13 mouse cellular contexts compared by ENCODE assay signal in the genomic region with DNA sequence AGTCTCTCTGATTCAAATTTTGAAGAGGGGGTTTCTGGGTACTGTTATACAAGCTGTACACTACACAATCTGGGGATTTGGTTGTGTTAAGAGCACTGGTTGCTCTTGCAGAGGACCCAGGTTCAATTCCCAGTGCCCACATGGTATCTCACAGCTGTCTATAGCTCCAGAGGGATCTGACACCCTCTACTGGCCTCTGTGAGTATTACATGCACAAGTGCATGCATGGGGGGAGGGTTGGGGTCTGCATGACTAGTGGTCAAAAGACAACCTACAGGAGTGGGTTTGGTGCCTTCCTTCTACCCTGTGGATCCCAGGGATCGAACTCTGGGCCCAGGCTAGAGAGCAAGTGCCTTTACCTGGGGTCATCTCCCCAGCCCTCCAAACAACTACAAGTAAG. TPM values are rescaled to one million over a fixed set of nuclear protein-coding genes. Genes with fewer than 3 reads are reported as not detected.
DNase-seq lines count a peak whose midpoint lies in the region; ATAC-seq and TF ChIP-seq lines count a peak whose summit lies in the region.
"Had no signal": no experiment of that assay in that cellular context is flagged by ENCODE, and none has a peak within 500 bp of the region (broad histone marks: within the 10 kb centered on the region; RNA-seq: fewer than 3 reads in every experiment).

No protein-coding gene starts in this region.

- no peak overlapping the region for H3K27ac ChIP-seq in intestine, postnatal 0 days (ENCODE audit: low read depth, low read length)
- H3K27ac ChIP-seq in intestine, embryonic 15.5 days = no peak overlapping the region
- H3K27ac ChIP-seq in testis, adult 2 months (ENCODE audit: control insufficient read depth, insufficient read depth, low read depth, low read length) = no peak overlapping the region
- H3K27ac ChIP-seq: embryonic facial prominence, embryonic 15.5 days; heart, embryonic 13.5 days; limb, embryonic 15.5 days had no signal

- 86% methylated on average over 1 of the region's 1 CpGs for WGBS in intestine, postnatal 0 days
- WGBS in intestine, embryonic 15.5 days = 83% methylated on average over 1 of the region's 1 CpGs

- H3K36me3 ChIP-seq in intestine, postnatal 0 days (ENCODE audit: control insufficient read depth, insufficient read depth) = no peaks in the 10 kb centered on the region; the same call in 1 of the 2 replicates
- no peaks in the 10 kb centered on the region for H3K36me3 ChIP-seq in intestine, embryonic 15.5 days
- no peaks in the 10 kb centered on the region for H3K36me3 ChIP-seq in testis, adult 2 months (ENCODE audit: control insufficient read depth, insufficient read depth, low read length)
- H3K36me3 ChIP-seq: embryonic facial prominence, embryonic 15.5 days; heart, embryonic 13.5 days; limb, embryonic 15.5 days; midbrain, embryonic 13.5 days had no signal

- H3K9ac ChIP-seq in intestine, postnatal 0 days (ENCODE audit: low read depth, low read length) = no peak overlapping the region
- H3K9ac ChIP-seq in intestine, embryonic 15.5 days = no peak overlapping the region
- H3K9ac ChIP-seq: embryonic facial prominence, embryonic 15.5 days; heart, embryonic 13.5 days; limb, embryonic 15.5 days; midbrain, embryonic 13.5 days had no signal

- no peak for TF ChIP-seq POLR2A in testis, adult 2 months (IDR thresholded peaks at IDR 0.05; ENCODE audit: control insufficient read depth, low read depth, low read length)

- no peak for DNase-seq in testis, postnatal 10 days (ENCODE audit: low spot score)
- DNase-seq in ZHBTc4 (ENCODE audit: low read depth, low spot score) = peak; percentile 87
- DNase-seq in thymus, postnatal 4 days = peak; percentile 46
- no peak for DNase-seq in adrenal gland, adult 8-10 months
- DNase-seq: cerebellum, postnatal 10 days had no signal

- ATAC-seq in intestine, postnatal 0 days = no peak
- no peak for ATAC-seq in intestine, embryonic 15.5 days
- ATAC-seq: inflammation-experienced regulatory T-cells, adult 6 months; midbrain, embryonic 13.5 days had no signal

- peaks cover 4% of the 10 kb centered on the region; the same call in 1 of the 2 replicates for H3K4me1 ChIP-seq in intestine, postnatal 0 days (replicated peaks; ENCODE audit: control insufficient read depth, insufficient read depth, low read length)
- peaks cover 26% of the 10 kb centered on the region for H3K4me1 ChIP-seq in intestine, embryonic 15.5 days (replicated peaks)
- H3K4me1 ChIP-seq in testis, adult 2 months (ENCODE audit: control insufficient read depth, insufficient read depth, low read length) = peaks cover 18% of the 10 kb centered on the region

- H3K9me3 ChIP-seq in intestine, postnatal 0 days (ENCODE audit: control insufficient read depth) = no peaks in the 10 kb centered on the region
- H3K9me3 ChIP-seq in intestine, embryonic 15.5 days = no peaks in the 10 kb centered on the region
- H3K9me3 ChIP-seq: embryonic facial prominence, embryonic 15.5 days; heart, embryonic 13.5 days; limb, embryonic 15.5 days; midbrain, embryonic 13.5 days had no signal

- H3K4me2 ChIP-seq in intestine, postnatal 0 days (replicated peaks; ENCODE audit: low read depth) = no peak overlapping the region
- no peak overlapping the region for H3K4me2 ChIP-seq in intestine, embryonic 15.5 days (replicated peaks)
- H3K4me2 ChIP-seq: embryonic facial prominence, embryonic 15.5 days; heart, embryonic 13.5 days; limb, embryonic 15.5 days; midbrain, embryonic 13.5 days had no signal

- TF ChIP-seq CTCF in intestine, postnatal 0 days (IDR thresholded peaks at IDR 0.05; ENCODE audit: low read depth) = peak; percentile 64
- TF ChIP-seq CTCF in testis, adult 2 months (IDR thresholded peaks at IDR 0.05; ENCODE audit: control insufficient read depth, insufficient read depth, insufficient replicate concordance, low read depth, low read length) = peak; percentile 60; the same call in 1 of the 2 replicates

- H3K27me3 ChIP-seq in intestine, postnatal 0 days (replicated peaks; ENCODE audit: control insufficient read depth, insufficient read depth, low read length) = no peaks in the 10 kb centered on the region
- H3K27me3 ChIP-seq in intestine, embryonic 15.5 days (replicated peaks) = no peaks in the 10 kb centered on the region
- no peaks in the 10 kb centered on the region for H3K27me3 ChIP-seq in testis, adult 2 months (ENCODE audit: control insufficient read depth, insufficient read depth, low read length)
- H3K27me3 ChIP-seq: embryonic facial prominence, embryonic 15.5 days; limb, embryonic 15.5 days; midbrain, embryonic 13.5 days had no signal

- H3K4me3 ChIP-seq in intestine, postnatal 0 days (ENCODE audit: low read depth, low read length) = no peak overlapping the region
- no peak overlapping the region for H3K4me3 ChIP-seq in intestine, embryonic 15.5 days (replicated peaks)
- no peak overlapping the region for H3K4me3 ChIP-seq in testis, adult 2 months (ENCODE audit: control insufficient read depth, low read depth, low read length)
- H3K4me3 ChIP-seq: embryonic facial prominence, embryonic 15.5 days; heart, embryonic 13.5 days; limb, embryonic 15.5 days; midbrain, embryonic 13.5 days had no signal

RNA-seq across cellular contexts. Expression of a gene that starts 24.4 kb away (rescaled TPM):
- 7.7 and 8.4 TPM in 2 replicates for polyA plus RNA-seq in intestine, postnatal 0 days (2015; fragmentation: Nextera tagmentation; extraction: Ambion mirVana)
- 14.4 and 15.3 TPM in 2 replicates for polyA plus RNA-seq in intestine, embryonic 15.5 days (2015; fragmentation: Nextera tagmentation; extraction: Ambion mirVana)
- polyA plus RNA-seq in testis, adult 2 months (2012; rRNA removed) = 6.4 and 6.8 TPM in 2 replicates
- total RNA-seq in adrenal gland, adult 8-10 months (2022) = 10 to 100 TPM; 16.1 to 18.1 (median 17.1) TPM

RNA-seq across cellular contexts. Expression of a gene that starts 37.8 kb away (rescaled TPM):
- 166 and 169 TPM in 2 replicates for polyA plus RNA-seq in intestine, postnatal 0 days (2015; fragmentation: Nextera tagmentation; extraction: Ambion mirVana)
- polyA plus RNA-seq in intestine, embryonic 15.5 days (2015; fragmentation: Nextera tagmentation; extraction: Ambion mirVana) = 152 and 167 TPM in 2 replicates
- polyA plus RNA-seq in testis, adult 2 months (2012; rRNA removed) = 20.0 and 25.4 TPM in 2 replicates
- total RNA-seq in adrenal gland, adult 8-10 months (2022) = 10 to 100 TPM; 38.1 to 64.0 (median 54.4) TPM

RNA-seq across cellular contexts. Expression of a gene that starts 59.5 kb away (rescaled TPM):
- 7.3 and 7.4 TPM in 2 replicates for polyA plus RNA-seq in intestine, postnatal 0 days (2015; fragmentation: Nextera tagmentation; extraction: Ambion mirVana)
- polyA plus RNA-seq in intestine, embryonic 15.5 days (2015; fragmentation: Nextera tagmentation; extraction: Ambion mirVana) = 12.4 and 13.8 TPM in 2 replicates
- polyA plus RNA-seq in testis, adult 2 months (2012; rRNA removed) = 16.3 and 16.9 TPM in 2 replicates
- total RNA-seq in adrenal gland, adult 8-10 months (2022) = 10 to 100 TPM in 3 of 4 experiments, 1 to 10 TPM in 1; 8.4 to 13.8 (median 11.8) TPM

Comparison
In these comparisons a context has a peak if more than half of its experiments do, and no peak if none do; other contexts are left out.
1. DNase-seq: peak in ZHBTc4 (single experiment) and thymus, postnatal 4 days (single experiment); none in testis, postnatal 10 days (single experiment) and adrenal gland, adult 8-10 months (single experiment).